Mouse (Mus musculus) T-helper 17 cell (primary cell): ENCODE results near the gene Atp13a1.

ENCODE experiments used
- in situ Hi-C, 2 experiments: fragments of 300-600 bp; cut with MboI, MseI; formaldehyde crosslinking; loops; 1 replicate in 1 of 2; 2 replicates in 1 of 2; pipeline ENCODE4 v1.15.1; 2025; ENCODE audit warnings: high pct_unique_total_duplicates in 2 of 2

The Atp13a1 gene

DNA sequence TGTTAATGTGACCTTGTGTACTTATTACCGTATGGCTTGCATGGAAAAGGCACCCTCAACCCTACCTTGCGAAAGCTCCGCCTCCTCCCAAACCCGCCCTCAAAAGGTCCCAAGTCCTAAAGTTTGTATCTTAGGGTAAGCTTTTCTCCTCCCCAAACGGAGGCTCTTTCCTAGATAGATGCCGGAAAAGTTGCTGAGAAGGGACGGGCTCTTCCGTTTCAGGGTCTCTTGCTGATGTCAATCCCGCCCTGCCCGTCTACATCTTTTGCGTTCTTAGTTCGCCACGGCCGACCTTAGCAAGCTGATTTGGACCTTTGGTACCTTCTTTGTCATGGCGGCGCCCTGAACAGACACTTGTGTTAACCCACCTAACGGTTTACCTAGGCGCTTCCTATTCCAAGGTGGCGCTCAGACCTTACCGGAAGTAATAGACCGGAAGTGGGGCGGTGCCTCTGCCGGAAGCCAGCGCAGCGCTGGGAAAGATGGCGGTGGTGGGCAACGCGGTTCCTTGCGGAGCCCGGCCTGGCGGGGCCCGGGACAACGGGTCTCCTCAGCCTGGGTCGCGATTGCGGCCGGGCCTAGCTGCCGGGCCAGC, at the start of gene Atp13a1, which contains the start of gene Zfp866:
Gene Atp13a1, plus strand, starts transcription at position 391 of the 595 bp plus-strand sequence.
Gene Zfp866, minus strand, starts transcription at position 406 of the 595 bp plus-strand sequence.
- in situ Hi-C loops: no loop called here

DNA sequence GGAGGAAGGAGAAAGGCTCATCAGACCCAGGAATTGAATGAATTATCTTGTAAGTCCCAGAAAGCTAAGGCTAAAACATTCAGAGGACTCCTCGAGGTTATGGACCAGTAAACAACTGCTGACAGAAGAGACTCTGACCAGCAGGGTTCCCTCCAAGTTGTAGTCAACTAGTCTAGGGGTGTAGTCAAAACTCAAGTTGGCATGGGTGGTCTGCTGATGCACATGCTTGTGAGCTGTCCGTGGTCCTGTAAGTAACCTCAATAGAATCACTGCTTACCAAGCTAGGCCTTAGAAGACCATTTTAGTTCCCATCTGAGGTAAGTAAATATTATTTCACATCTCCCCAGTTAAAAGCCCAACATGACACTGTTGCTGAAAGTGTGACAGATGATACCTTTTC, 49.7 kb upstream of the Atp13a1 start:
- in situ Hi-C loops: no loop called here

DNA sequence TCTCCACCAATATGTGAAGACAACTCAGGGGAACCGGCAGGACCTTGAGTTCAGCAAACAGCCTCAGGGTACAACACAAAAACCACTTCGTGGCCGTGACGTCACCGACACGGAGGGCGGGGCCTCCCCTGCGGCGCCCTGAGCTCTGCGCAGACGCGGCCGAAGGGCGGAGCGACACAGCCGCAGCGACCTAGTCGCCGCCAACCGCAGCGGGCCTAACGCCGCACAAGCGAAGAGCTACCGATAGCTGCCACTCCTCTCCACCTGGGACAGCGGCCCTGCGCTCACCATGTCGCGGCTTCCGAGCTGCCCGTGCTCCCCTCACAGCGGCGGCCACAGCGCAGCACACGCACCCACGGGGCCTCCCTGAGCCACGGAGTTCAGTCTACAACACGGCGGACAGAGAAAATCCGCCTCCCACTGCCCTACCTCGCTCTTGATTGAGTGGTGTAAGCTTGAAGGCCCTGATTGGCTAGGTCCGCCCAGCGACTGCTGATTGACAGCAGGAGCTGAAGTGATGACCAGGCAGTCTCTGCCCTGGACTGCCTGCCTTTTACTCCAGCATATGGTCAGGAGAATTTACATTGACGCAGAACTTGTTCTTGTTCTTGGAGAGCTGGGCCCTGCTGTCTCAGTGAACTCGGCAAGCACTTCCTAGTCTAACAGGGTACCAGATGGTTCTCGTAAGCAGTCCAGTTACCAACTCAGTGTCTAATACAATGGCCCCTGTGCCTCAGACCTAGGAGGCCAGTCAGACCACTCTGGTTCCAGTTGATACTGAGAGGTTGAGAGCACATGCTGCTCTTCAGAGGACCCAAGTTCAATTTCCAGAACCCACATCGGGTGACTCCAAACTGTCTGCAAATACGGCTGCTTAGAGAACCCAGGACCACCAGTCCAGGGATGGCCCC, 41.2 kb upstream of the Atp13a1 start, which contains the start of gene Zfp963:
Gene Zfp963, minus strand, starts transcription at position 427 of the 911 bp plus-strand sequence.
- in situ Hi-C loops: no loop called here

DNA sequence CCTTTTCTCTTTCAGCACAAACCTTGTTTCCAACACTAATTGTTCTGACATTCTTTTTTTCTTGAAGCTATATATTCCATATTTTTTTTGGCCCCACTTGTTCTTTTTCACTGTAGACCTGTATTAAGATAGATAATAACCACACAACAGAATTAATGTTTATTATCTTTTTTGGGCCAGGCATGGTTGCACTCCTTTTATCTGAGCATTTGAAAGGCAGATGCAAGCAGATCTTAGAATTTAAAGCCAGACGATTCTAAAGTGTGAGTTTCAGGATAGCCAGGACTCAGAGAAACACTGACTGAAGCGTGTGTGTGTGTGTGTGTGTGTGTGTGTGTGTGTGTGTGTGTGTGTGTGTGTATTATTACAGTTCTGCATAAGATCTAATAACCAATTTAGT, 38.5 kb upstream of the Atp13a1 start:
- in situ Hi-C loops: no loop called here

DNA sequence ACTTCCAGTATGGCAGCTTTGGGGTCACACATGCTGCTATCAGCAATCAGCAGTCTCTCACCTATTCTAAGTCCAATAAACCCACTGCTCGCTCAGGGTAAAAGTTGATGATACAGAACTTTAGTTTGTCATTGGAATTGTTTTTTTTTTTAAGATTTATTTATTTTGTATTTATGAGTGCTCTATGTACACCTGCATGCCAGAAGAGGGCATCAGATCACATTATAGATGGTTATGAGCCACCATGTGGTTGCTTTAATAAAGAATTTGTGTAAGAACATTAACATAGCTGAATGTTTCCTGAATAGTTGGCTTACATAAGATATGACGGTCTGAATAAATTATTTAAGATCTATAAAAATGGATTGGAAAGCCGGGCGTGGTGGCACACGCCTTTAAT, 32.6 kb upstream of the Atp13a1 start:
- in situ Hi-C loops: no loop called here

DNA sequence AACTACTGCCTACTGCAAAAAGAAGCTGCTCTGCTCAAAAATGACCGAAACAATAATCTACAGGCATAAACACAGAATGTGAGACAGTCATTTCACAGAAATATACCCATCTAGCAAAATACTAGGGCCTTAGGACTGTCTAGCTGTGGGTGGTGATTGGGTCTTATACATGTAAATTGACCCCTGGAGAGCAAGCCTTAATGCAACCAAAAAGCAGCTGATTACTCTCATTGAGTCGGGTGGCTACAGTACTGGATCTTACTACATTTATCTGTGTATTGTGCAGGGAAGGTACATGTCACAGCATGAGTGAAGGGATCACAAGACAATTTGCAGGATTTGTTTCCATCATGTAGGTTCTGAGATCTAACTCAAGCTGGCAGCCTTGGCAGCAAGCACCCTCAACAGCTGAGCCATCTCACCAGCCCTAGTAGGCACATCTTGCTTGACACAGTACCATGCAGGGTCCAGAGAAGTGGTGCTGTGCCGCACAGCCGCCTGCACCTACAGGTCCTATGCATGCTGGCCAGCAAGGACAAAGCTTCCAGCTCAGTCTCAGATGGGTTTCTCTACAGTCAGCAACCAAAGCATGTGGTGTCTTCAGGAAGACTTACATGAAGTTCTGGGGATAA, 29.0 kb upstream of the Atp13a1 start:
- in situ Hi-C loops: no loop called here

DNA sequence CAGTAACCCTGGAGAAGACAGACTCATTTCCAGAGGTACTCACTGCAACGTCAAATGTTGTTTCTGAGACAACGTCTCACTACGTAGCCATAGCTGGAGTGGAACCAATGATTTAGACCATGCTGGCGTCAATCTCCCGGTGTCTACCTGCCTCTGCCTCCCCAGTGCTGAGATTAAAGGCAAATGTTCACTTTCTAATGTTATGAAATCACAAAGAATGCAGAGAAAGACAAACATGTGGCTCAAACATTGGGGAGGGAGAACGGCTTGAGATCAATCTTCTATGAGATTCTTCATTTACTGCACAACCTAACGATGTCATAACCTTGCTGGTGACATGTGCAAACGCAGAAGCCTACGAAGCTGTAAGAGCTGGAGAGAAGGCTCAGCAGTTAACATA, 19.7 kb upstream of the Atp13a1 start:
- in situ Hi-C loops: no loop called here

DNA sequence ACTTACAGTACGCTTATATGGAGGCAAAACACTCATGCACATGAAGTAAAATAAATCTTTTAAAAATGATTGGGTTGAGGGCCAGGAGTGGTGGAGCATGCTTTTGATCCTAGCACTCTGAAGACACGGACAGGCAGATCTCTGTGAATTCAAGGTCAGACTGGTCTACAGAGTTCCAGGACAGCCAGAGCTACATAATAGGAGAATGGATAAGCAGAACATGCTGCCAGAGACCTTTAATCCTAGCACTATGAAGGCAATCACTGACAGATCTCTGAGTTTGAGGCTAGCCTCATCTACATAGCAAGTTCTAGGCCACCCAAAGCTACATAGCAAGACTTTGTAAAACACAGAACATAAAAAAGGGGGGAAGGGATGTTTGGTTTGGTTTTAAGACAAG, 18.9 kb upstream of the Atp13a1 start:
- in situ Hi-C loops: no loop called here

DNA sequence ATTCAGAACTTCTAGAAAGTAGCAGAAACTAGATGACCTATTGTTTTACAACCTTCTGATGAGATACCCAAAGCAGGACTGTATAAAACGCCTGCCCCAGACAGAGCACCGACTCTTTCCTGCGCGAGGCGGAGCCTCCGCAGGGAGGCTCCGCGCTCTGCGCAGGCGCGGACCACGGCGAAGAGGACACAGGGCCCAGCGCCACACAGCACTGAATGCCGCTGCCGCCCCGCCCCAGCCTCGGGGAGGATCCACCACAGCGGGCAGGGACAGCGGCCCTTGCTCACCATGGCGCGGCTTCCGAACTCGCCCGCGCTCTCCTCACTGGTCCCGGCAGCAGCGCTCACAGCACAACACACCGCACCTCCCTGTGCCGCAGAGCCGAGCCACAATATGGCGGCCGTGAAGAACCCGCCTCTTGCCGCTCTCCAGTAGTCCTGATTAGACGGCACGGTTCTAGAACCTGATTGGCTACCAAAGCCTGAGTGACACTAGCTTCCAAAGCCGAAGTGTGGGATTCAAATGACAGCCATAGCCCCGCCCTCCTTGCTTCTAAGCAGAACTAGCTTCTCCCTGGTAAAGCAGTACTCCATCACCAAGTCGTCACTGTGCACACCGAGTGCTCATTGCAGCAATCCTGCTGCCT, 16.3 kb upstream of the Atp13a1 start, which contains the start of gene Gm20422:
Gene Gm20422, minus strand, starts transcription at position 384 of the 646 bp plus-strand sequence.
- in situ Hi-C loops: no loop called here

DNA sequence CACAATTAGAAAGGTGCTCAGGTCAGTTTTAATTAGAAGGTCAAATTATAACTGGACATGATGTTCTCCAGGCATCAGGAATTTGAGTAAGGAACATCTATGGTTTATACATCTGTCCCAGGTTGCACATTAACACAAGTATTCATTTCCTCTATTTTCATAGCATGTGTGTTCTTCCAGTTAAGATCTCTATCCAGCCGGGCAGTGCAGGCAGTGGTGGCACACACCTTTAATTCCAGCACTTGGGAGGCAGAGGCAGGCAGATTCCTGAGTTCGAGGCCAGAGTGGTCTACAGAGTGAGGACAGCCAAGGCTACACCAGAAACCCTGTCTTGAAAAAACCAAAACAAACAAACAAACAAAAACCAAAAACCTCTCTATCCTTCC, 15.8 kb upstream of the Atp13a1 start:
- in situ Hi-C loops: no loop called here

DNA sequence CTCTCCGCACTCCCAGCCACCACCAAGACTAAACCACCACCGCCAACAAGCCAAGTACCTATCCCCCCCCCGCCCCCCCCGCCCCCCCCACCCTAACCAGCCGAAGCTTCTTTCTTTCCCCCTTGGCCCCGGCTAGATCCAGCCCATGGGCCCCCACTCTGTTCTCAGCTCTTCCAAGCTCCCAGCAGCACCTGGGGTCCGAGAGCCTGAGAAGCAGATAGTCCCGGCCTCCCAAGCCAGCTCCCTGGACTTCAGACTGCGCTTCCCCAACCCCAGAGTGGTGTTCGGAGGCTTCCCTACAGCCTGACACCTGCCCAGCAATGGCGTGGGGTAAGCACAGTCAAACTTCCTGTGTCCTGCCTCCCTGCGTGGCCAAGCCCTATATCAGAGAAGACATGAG, 13.9 kb upstream of the Atp13a1 start:
- in situ Hi-C loops: no loop called here

DNA sequence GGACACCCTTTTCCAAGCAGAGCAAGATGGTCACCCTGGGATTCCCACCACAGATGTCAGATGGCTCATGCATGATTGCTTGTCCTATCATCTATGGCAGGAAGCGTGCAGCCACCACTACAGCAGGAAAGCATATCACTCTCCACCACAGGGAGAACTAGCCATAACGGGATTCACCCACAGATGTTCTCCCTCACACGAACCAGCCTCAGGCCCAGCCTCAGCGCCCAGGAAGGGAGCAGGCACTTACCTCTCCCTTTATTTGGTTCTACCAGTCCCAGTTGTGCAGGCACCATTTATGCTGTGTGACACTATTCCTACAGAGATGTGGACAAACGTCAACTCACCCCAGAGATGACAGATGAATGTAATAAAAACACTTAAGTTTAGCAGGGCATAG, 1.9 kb upstream of the Atp13a1 start:
- in situ Hi-C loops: no loop called here

DNA sequence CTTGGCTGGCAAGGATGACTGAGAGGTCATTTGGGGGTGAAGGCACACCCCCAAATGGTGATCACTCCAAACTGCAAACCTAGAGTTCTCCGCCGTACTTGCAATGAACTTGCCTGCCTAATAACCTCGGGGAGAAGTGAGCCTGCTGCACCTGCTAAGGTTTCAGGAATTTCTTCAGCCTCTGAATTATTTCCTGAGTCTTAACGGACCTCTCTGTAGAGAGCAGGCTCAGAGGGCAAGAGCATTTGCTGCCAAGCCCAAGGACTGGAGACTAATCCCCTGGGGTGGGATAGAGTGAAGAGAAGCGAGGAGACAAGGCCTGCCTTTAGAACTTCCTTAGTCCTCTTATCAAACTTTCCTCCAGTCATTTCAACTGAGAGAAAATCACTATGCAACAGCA, 1.2 kb upstream of the Atp13a1 start:
- in situ Hi-C loops: no loop called here

DNA sequence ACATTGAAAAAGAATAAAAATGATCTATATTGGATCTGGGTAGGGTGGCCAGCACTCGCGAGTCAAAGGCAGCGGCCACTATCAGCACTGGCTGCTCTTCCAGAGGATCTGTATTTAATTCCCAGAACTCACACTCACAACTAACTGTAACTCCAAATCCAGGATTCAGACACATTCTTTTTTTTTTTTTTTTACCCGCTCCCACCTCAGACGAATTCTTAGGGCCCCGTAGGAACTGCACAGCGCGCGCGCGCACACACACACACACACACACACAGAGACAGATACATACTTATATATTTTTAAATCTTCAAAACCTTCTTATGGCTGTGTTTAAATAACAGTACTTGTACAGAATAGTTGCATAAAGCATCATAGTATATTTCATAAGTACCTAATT, 599 bp upstream of the Atp13a1 start:
- in situ Hi-C loops: no loop called here

DNA sequence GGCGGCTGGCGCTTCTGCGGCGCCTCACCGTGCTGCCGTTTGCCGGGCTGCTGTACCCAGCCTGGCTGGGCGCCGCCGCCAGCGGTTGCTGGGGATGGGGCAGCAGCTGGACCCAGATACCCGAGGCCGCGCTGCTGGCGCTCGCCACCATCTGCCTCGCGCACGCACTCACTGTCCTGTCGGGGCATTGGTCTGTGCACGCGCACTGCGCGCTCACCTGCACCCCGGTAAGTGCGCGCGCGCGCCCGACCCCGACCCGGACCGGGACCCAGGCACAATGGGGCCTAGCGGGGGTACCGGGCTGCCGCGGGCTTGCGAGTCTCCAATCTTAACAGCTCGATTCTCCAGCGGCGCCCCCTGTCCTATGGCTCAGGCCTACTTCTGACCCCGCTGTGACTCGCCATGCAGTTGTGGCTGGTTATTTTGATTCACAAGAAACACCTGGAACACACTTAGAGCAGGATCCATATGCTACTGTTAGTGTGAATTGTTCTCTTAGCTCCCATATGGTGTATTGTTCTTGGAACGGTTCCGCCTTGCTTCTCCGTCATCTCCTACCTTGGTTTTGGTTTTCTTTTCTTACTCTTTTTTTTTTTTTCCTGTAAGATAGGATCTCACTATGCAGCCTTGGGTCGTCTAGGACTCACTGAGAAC, 579 bp downstream of the Atp13a1 start:
- in situ Hi-C loops: no loop called here

DNA sequence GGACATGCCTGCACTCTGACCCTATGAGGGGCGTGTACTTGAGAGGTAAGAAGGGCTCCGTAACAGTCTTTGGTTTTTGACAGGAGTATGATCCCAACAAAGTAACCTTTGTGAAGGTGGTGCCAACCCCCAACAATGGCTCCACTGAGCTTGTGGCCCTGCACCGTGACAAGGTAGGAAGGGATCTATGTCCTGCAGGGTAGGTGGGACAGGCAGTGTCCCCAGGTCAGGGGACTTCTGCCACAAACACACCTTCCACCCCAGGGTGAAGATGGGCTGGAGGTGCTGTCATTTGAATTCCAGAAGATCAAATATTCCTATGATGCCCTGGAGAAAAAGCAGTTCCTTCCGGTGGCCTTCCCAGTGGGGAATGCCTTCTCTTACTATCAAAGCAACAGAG, 2.7 kb downstream of the Atp13a1 start:
- in situ Hi-C loops: no loop called here

DNA sequence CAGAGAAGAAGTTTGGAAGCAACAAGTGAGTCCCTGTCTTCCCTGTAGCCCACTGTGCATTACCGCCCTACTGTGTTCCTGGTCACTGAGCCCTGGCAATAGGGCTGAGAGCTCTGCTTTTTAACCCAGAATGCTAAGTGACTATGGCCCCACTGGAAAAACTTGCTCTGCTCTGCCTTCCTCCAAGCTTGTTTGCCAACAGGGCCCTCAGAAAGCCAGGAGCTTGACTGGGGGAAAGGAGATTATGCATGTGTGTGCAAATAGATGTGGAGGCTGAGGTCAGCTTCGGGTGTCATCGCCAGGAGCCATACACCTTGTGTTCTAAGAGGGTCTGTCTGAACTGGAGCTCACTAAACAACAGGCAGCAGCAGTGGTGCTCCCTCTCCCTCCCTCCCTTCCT, 3.1 kb downstream of the Atp13a1 start:
- in situ Hi-C loops: no loop called here

DNA sequence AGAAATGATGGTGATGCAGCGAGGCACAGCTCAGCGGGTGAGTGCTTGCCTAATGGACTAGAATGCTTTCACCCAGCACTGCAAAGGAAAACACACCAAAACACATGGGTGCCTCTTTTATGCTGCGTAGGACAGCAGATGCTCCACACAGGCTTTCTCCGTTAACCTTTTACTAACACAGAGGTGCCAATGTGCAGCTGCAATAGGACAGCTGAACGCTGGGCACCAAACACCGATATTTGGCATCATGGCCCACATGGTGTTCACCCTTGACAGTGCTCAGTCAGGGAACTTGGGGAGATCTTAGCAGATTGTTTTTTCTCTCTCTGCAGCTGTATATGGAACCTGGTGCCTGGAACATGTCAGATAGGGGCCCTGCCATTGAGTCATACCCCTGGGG, 3.9 kb downstream of the Atp13a1 start:
- in situ Hi-C loops: no loop called here

DNA sequence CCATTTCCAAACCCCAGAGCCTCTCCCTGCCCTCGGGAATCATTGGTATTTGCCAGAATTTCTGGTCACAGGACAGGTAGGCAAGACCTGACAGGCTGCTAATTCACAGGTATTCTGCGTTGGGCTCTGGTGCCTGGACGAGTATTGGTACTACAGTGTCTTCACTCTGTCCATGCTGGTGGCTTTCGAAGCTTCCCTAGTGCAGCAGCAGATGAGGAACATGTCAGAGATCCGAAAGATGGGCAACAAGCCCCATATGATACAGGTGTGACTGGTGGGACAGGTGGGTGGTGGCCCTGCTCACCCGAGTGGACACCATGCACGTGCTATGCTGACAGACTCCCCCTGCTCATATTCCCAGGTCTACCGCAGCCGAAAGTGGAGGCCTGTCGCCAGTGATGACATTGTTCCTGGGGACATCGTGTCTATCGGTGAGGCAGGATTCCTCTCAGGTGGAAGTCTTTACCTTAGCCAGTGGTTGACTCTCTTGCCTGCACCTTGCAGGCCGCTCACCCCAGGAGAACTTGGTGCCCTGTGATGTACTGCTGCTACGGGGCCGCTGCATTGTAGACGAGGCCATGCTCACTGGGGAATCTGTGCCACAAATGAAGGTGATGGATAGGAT, 5.9 kb downstream of the Atp13a1 start:
- in situ Hi-C loops: no loop called here

DNA sequence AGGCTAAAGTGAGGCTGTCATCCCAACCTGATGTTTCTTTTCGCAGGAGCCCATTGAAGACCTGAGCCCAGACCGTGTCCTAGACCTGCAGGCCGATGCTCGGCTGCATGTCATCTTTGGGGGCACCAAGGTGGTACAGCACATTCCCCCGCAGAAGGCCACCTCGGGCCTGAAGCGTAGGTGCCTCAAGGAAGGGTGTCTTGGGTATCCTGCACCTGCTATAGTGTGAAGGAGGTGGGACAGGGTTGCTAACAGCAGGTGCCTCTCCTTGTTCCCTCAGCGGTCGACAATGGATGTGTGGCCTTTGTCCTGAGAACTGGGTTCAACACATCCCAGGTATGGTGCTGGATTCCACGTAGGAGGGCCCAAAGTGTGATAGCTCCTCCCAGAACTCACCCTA, 6.7 kb downstream of the Atp13a1 start:
- in situ Hi-C loops: no loop called here

DNA sequence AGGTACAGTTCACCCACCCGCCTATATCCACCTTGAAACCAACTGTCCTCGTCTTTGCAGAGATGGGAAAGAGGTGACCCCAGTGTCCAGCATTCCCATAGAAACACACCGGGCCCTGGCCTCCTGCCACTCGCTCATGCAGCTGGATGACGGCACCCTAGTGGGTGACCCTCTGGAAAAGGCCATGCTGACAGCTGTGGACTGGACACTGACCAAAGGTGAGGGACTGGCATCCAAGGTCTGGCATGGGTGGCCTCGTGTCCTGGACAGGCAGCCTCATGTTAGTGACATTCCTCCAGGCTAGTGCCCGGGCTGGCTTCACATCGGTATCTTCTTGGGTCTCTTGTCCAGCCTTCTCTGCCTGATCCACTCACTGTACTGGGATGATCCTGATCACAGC, 8.3 kb downstream of the Atp13a1 start:
- in situ Hi-C loops: no loop called here
